Mouse (Mus musculus) stomach, embryonic 16.5 days (tissue): Measurements from ENCODE around the gene Dcun1d1. TPM values are rescaled to one million over a fixed set of nuclear protein-coding genes. Genes with fewer than 3 reads are reported as not detected.
A peak's percentile ranks its signal among the peaks of the same experiment; 100 is the strongest.

ENCODE experiments used
- ATAC-seq: fragments of 200-750 bp; cut with Nextera tagmentation; 2 replicates; pipeline ENCODE4 v1.8.0; 2017; ENCODE audit warnings: moderate number of reproducible peaks, moderate TSS enrichment; ENCODE audit not compliant: insufficient read depth, low FRiP score
- H3K27ac ChIP-seq: fragments of 300-500 bp; sonication (generic); 2 replicates; pipeline ENCODE4 v1.5.1; 2014; ENCODE audit warnings: low read length
- H3K27me3 ChIP-seq: fragments of 300-500 bp; sonication (generic); 2 replicates; pipeline ENCODE4 v1.6.1; 2014; ENCODE audit warnings: low read length, control low read depth, mixed read lengths; ENCODE audit not compliant: control insufficient read depth, insufficient read depth
- H3K36me3 ChIP-seq: fragments of 300-500 bp; sonication (generic); 2 replicates; pipeline ENCODE4 v1.6.1; 2014; ENCODE audit warnings: low read length; ENCODE audit not compliant: control insufficient read depth, insufficient read depth
- H3K4me1 ChIP-seq: fragments of 300-500 bp; sonication (generic); 2 replicates; pipeline ENCODE4 v1.6.1; 2014; ENCODE audit warnings: low read length, control low read depth, mixed read lengths; ENCODE audit not compliant: control insufficient read depth, insufficient read depth
- H3K4me2 ChIP-seq: fragments of 300-500 bp; sonication (generic); 2 replicates; pipeline ENCODE4 v1.6.1; 2014; ENCODE audit warnings: low read depth, low read length, mixed read lengths
- H3K4me3 ChIP-seq: fragments of 300-500 bp; sonication (generic); replicated peaks from 2 replicates; pipeline ENCODE4 v1.5.1; 2014; ENCODE audit warnings: mild to moderate bottlenecking, low read length
- H3K9ac ChIP-seq: fragments of 300-500 bp; sonication (generic); 2 replicates; pipeline ENCODE4 v1.6.1; 2014; ENCODE audit warnings: low read length
- H3K9me3 ChIP-seq: fragments of 300-500 bp; sonication (generic); replicated peaks from 2 replicates; pipeline ENCODE4 v1.6.1; 2016; ENCODE audit warnings: low read length, control low read depth; ENCODE audit not compliant: control insufficient read depth
- WGBS: fragments of 180-500 bp; shearing (Covaris S2); extraction: QIAGEN DNeasy Blood & Tissue Kit; methylation state at CpG from one replicate; pipeline ENCODE4 v1.1.7; 2014; 5-methylcytosine and 5-hydroxymethylcytosine counted together
- polyA plus RNA-seq: library from polyadenylated mRNA; unstranded; fragments of >200 nt; fragmentation: Nextera tagmentation; extraction: Ambion mirVana; gene quantifications from 2 replicates; pipeline ENCODE4 v1.2.1, GENCODE M21; 2015

The Dcun1d1 gene
- polyA plus RNA-seq, 1 experiment from 2014 or later, result 85.6 TPM

DNA sequence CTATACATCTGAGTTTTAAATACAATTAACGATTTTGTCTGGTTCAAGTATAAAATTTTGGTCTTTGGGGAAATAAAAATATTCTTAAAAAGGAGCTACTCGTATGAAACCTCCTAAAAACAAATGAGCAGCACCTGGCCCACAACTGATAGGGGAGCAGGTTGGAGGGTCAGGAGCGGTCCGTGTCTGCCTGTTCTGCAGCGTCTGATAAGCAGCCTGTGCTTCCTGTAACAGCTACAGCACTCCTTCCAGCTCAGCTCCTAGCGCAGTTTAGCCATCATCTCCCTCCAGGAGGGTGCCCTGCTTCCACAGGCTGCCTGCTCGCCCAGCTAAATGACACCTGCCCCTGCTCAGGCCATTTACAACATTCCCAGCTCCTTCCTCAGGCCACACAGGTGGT lies 13.8 kb downstream of the Dcun1d1 start:
- 47% methylated on average over 7 of the region's 7 CpGs for WGBS
- Histone ChIP-seq H3K36me3 (no peaks in the 10 kb centered on the region), H3K9me3 (no peaks in the 10 kb centered on the region), H3K4me2 (no peak overlapping the region), H3K4me1 (peaks cover 5% of the 10 kb centered on the region; the same call in 1 of the 2 replicates), H3K9ac (no peak overlapping the region), H3K27me3 (no peaks in the 10 kb centered on the region), H3K27ac (no peak overlapping the region), H3K4me3 (no peak overlapping the region)
- ATAC-seq, result peak; percentile 71; the same call in 1 of the 2 replicates

DNA sequence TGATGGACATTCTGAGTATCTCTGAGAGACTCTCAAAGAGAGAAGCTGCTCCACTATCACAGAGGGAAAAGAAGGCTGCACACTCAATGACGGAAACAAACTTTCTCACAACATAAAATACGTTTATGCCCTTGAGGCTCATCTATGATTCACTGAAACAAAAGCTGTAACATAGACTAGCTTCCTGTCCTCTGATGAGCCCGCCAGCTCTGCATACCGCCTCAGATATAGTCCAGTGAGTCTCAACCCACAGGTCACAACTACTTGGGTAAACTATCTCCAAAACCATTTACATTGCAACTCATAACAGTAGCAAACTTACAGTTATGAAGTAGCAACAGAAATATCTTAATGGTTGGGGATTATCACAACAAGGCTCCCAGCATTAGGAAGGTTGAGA lies 14.7 kb downstream of the Dcun1d1 start:
- ATAC-seq, result no peak
- Histone ChIP-seq H3K27ac (no peak overlapping the region), H3K9me3 (no peaks in the 10 kb centered on the region), H3K36me3 (peaks cover 6% of the 10 kb centered on the region; the same call in 1 of the 2 replicates), H3K4me3 (no peak overlapping the region), H3K4me1 (peaks cover 5% of the 10 kb centered on the region; the same call in 1 of the 2 replicates), H3K27me3 (no peaks in the 10 kb centered on the region), H3K9ac (no peak overlapping the region), H3K4me2 (no peak overlapping the region)
- 69% methylated on average over 4 of the region's 4 CpGs for WGBS

- H3K27ac ChIP-seq, result no peak overlapping the region
- H3K36me3 ChIP-seq, result peaks cover 17% of the 10 kb centered on the region; the same call in 1 of the 2 replicates
- no peak for ATAC-seq
- WGBS, result 82% methylated on average over 3 of the region's 3 CpGs
- H3K4me2 ChIP-seq, result no peak overlapping the region
- H3K4me3 ChIP-seq, result no peak overlapping the region
- no peaks in the 10 kb centered on the region for H3K27me3 ChIP-seq
- no peak overlapping the region for H3K9ac ChIP-seq
- no peaks in the 10 kb centered on the region for H3K4me1 ChIP-seq
- no peaks in the 10 kb centered on the region for H3K9me3 ChIP-seq
Observed at GRCm38 (mm10) chr3:35918229-35918628, 19.0 kb downstream of the Dcun1d1 start.

DNA sequence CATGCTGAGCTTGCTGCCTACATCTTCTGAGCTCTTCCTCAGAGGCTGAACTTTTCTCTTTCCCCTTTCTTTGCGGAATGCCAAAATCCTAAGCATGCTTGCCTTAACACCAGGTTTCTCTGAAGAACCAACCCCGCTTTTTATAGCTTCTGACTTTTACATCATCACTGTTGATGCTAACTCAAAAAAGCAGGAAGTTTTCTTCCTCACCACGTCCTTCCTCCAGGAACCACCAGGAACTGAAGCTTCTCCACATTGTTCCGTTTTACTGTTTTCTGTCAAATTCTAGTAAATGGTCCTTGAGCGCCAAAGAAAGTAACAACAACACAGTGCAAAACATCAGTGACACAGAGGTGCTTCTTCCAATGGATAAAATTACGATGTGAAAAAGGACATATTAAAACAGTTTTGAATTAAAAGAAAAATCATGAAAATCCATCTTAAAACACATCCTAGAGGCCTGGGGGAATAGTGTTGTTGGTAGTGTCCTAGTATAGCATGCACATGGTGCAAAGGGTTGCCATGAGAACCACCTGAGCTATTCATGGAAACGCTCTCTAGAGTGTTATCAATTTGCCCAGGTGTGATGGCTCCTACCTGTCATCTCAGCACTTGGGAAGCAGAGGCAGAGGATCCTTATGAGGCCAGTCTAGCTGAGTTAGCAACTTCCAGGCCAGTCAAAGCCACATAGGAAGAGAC lies 28.1 kb downstream of the Dcun1d1 start:
- Histone ChIP-seq H3K4me1 (no peaks in the 10 kb centered on the region), H3K36me3 (peaks cover 6% of the 10 kb centered on the region; the same call in 1 of the 2 replicates), H3K4me2 (no peak overlapping the region), H3K4me3 (no peak overlapping the region), H3K9me3 (no peaks in the 10 kb centered on the region), H3K27ac (no peak overlapping the region), H3K27me3 (no peaks in the 10 kb centered on the region), H3K9ac (no peak overlapping the region)
- WGBS, result 79% methylated on average over 7 of the region's 7 CpGs
- no peak for ATAC-seq

DNA sequence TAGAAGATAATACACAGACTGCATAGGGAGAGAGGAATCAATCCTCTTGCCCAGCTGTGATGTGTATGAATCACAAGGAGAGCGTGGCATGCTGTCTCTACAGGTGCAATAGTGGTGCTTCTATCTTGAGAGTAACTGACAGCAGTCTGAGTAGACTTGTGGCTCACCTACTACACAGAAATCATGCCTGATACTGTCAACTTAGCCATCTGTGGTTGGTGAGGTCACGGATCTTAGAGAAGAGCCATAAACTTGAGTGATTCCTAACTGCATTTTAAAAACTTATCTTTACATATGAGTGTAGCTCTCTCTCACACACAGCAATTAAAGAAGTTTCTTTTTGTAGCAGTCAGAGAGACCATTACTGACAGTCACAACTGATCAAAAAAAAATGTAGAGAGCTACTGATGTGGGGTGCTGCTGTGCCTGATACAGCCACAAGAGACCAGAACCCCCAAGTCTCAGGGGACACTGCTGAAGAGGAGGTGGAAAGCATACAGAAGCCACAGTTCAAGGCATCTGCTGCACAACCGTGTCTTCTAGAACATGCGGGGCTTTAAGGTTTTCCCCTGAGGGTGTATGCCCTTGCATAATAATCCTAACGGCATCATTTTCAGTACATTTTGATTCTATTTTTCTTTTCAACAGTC lies 36.6 kb downstream of the Dcun1d1 start:
- Histone ChIP-seq H3K4me3 (no peak overlapping the region), H3K36me3 (peaks cover 13% of the 10 kb centered on the region)
- WGBS, result 93% methylated on average over 5 of the region's 5 CpGs

DNA sequence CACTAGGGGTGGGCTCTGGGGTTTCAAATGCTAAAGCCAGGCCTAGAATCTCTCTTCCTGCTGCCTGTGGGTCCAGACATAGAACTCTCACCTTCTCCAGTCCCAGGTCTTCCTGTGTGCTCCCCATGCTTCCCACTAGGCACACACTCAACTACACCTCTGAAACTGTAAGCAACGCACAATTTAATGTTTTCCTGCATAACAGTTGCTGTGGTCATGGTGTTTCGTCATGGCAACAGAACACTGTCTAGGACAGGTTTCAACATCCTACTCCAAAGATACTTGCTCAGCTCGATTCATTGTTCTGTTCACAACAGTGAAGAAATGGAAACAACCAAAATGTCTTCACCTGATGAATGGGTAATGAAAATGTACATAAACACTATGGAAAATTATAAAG lies 38.1 kb downstream of the Dcun1d1 start:
- peaks cover 9% of the 10 kb centered on the region for H3K36me3 ChIP-seq

More for the DNA sequence above, 36.6 kb downstream of the Dcun1d1 start:
- Histone ChIP-seq H3K27me3 (no peaks in the 10 kb centered on the region), H3K9me3 (no peaks in the 10 kb centered on the region), H3K27ac (no peak overlapping the region), H3K9ac (no peak overlapping the region), H3K4me2 (no peak overlapping the region), H3K4me1 (no peaks in the 10 kb centered on the region)
- no peak for ATAC-seq

DNA sequence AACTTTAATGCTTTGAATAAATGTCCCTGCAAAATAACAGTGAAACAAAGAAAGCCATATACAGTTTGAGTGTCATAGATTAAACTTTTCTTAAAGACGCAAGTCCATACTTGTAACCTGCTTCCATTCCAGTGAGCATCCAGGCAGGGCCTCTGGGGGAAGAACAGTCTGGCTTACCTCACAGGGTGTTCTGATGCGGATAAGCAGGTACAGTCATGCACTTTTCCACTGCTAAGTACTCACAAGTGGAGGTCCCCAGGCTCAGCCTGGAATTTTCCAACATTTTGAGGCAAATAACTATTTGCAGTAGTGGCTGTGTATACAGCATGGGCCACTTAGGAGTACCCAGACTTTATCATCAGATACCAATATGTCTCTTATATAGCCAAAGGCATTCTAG lies 39.3 kb downstream of the Dcun1d1 start:
- 88% methylated on average over 2 of the region's 2 CpGs for WGBS
- no peaks in the 10 kb centered on the region for H3K4me1 ChIP-seq
- H3K27ac ChIP-seq, result no peak overlapping the region
- H3K36me3 ChIP-seq, result peaks cover 5% of the 10 kb centered on the region; the same call in 1 of the 2 replicates
- no peaks in the 10 kb centered on the region for H3K9me3 ChIP-seq
- no peaks in the 10 kb centered on the region for H3K27me3 ChIP-seq
- no peak overlapping the region for H3K9ac ChIP-seq
- no peak overlapping the region for H3K4me2 ChIP-seq
- no peak for ATAC-seq
- H3K4me3 ChIP-seq, result no peak overlapping the region

More for the DNA sequence above, 38.1 kb downstream of the Dcun1d1 start:
- Histone ChIP-seq H3K4me2 (no peak overlapping the region), H3K9me3 (no peaks in the 10 kb centered on the region), H3K27me3 (no peaks in the 10 kb centered on the region), H3K27ac (no peak overlapping the region), H3K4me3 (no peak overlapping the region), H3K4me1 (no peaks in the 10 kb centered on the region), H3K9ac (no peak overlapping the region)
- ATAC-seq, result no peak
- WGBS, result 92% methylated on average over 3 of the region's 3 CpGs

DNA sequence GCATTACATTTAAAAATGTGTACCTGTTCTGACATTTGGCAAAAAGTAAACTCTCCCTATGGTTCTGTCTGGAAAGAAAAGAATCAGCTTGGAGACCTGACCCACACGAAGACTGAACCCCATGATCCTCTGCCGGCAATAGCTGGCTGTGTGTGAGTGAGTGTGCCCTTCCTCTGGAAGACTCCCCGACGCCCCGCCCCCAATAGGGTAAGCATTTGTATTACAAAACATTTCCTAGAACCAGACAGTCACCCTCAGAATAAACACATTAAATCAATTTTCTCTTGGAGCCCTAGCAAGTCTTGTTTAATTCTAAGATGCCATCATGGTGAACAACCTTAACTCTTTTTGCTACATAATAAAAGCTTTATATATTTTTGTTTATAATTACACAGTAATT lies 44.1 kb downstream of the Dcun1d1 start:
- Histone ChIP-seq H3K4me2 (no peak overlapping the region), H3K27ac (no peak overlapping the region), H3K4me1 (no peaks in the 10 kb centered on the region), H3K36me3 (peaks cover 5% of the 10 kb centered on the region; the same call in 1 of the 2 replicates), H3K9ac (no peak overlapping the region), H3K27me3 (no peaks in the 10 kb centered on the region), H3K9me3 (no peaks in the 10 kb centered on the region), H3K4me3 (no peak overlapping the region)
- no peak for ATAC-seq
- 71% methylated on average over 5 of the region's 5 CpGs for WGBS

DNA sequence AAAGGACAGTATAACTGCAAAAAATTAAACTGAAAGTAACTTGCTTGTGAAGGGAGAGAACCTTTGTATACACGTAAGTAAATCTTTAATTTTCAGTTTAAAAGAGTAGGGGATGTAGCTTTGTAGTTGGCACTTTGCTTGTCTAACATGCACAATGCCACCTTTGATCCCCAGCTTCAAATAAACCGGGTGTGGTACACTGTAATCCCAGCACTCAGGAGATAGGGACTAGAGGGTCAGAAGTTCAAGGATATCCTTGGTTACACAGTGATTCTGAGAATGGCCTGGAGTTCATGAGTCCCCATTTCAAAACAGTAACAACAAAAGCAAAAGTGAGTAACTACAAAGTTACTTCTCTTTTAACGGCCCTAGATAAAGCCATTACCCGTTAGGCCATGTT lies 46.1 kb downstream of the Dcun1d1 start:
- H3K9ac ChIP-seq, result no peak overlapping the region
- peaks cover 5% of the 10 kb centered on the region; the same call in 1 of the 2 replicates for H3K36me3 ChIP-seq
- ATAC-seq, result no peak
- H3K4me1 ChIP-seq, result no peaks in the 10 kb centered on the region
- H3K27ac ChIP-seq, result no peak overlapping the region
- H3K4me2 ChIP-seq, result no peak overlapping the region
- H3K9me3 ChIP-seq, result no peaks in the 10 kb centered on the region
- H3K27me3 ChIP-seq, result no peaks in the 10 kb centered on the region
- no peak overlapping the region for H3K4me3 ChIP-seq
- 86% methylated on average over 4 of the region's 4 CpGs for WGBS
